Mouse (Mus musculus) Patski (cell line): Measurements from ENCODE around the gene Fam126b. TPM values are rescaled to one million over a fixed set of nuclear protein-coding genes. Genes with fewer than 3 reads are reported as not detected.
"Not testable (repeated sequence)": the region's sequence is repeated elsewhere in the genome, so short reads cannot be mapped to it uniquely, and the experiment has no call there.

ENCODE experiments used
- ATAC-seq: fragments of 100-300 bp; one replicate; pipeline ENCODE4 v1.8.0; 2021
- CTCF ChIA-PET: fragments of 350-600 bp; sonication (Branson Sonifier 250); formaldehyde crosslinking; loops from one replicate; lab custom pipeline; 2022; ENCODE audit warnings: inconsistent platforms; lab: Charles Lee
- POLR2A ChIA-PET: fragments of 350-600 bp; sonication (Branson Sonifier 250); formaldehyde crosslinking; loops from one replicate; lab custom pipeline; 2022; ENCODE audit warnings: antibody characterized with exemption, inconsistent platforms; lab: Charles Lee
- DNase-seq: peaks from one replicate; pipeline ENCODE4 v3.0.0-alpha.2; 2011; ENCODE audit warnings: low read depth, low spot score
- H3K27me3 ChIP-seq: fragments of 371-371 bp; one replicate; pipeline ENCODE4 v1.5.1; 2021
- CTCF ChIP-seq: fragments of 100-300 bp; IDR thresholded peaks from one replicate; pipeline ENCODE4 v1.5.1; 2021
- in situ Hi-C: fragments of 300-500 bp; cut with MboI; formaldehyde crosslinking; loops from 3 replicates; pipeline ENCODE4 v1.11.1; 2018; ENCODE audit warnings: low pct_unique_long_range_greater_than_20kb, mixed read lengths
- polyA plus RNA-seq: library from polyadenylated mRNA; unstranded; gene quantifications from one replicate; pipeline ENCODE4 v1.2.3, GENCODE M21; 2021

The Fam126b gene
- 7.0 TPM for polyA plus RNA-seq

- H3K27me3 ChIP-seq: no peaks in the 10 kb centered on the region
- ATAC-seq (peak; percentile 83), DNase-seq (peak; percentile 75)
- ChIA-PET CTCF (interaction anchor here (1.0 kb wide), 2 partner anchors 17 to 91 kb away, joined by 3 read pairs; no protein-coding TSS in a partner anchor), POLR2A (interaction anchor here (0.6 kb wide), 1 partner anchor 330 kb away, joined by 7 read pairs; no protein-coding TSS in a partner anchor)
- TF ChIP-seq CTCF: peak; percentile 22
- in situ Hi-C loops: no loop called here
Observed at GRCm38 (mm10) chr1:58586171-58586997, at the start of gene Fam126b, which contains the start of gene Ndufb3. Gene Fam126b, minus strand, starts transcription at chr1:58586323. Gene Ndufb3, plus strand, starts transcription at chr1:58586384.

- H3K27me3 ChIP-seq, DNase-seq, POLR2A ChIA-PET, in situ Hi-C loops, CTCF ChIA-PET, ATAC-seq: not testable (repeated sequence)
Observed at GRCm38 (mm10) chr1:58628847-58629246, 42.7 kb upstream of the Fam126b start.

- H3K27me3 ChIP-seq: no peaks in the 10 kb centered on the region
- ChIA-PET POLR2A (no interaction called here), CTCF (interaction anchor here (1.6 kb wide), 1 partner anchor 19 kb away, joined by 4 read pairs; no protein-coding TSS in a partner anchor)
- DNase-seq (no peak), ATAC-seq (no peak)
- no peak for TF ChIP-seq CTCF
- in situ Hi-C loops: no loop called here
Observed at GRCm38 (mm10) chr1:58621996-58622748, 36.0 kb upstream of the Fam126b start.

- no peak for ATAC-seq
- no peaks in the 10 kb centered on the region for H3K27me3 ChIP-seq
- POLR2A ChIA-PET: no interaction called here
- CTCF ChIA-PET: interaction anchor here (1.6 kb wide), 1 partner anchor 18 kb away, joined by 4 read pairs; no protein-coding TSS in a partner anchor
- no peak for DNase-seq
- no peak for TF ChIP-seq CTCF
- in situ Hi-C loops: no loop called here
Observed at GRCm38 (mm10) chr1:58621251-58621650, 35.1 kb upstream of the Fam126b start.

- ChIA-PET POLR2A (no interaction called here), CTCF (no interaction called here)
- in situ Hi-C loops: no loop called here
Observed at GRCm38 (mm10) chr1:58618766-58619165, 32.6 kb upstream of the Fam126b start.

GRCm38 (mm10) chr1:58617978-58618668 is 32.0 kb upstream of the Fam126b start:
- TF ChIP-seq CTCF: no peak
- in situ Hi-C loops: no loop called here
- POLR2A ChIA-PET: no interaction called here
- ATAC-seq (no peak), DNase-seq (no peak)
- no peaks in the 10 kb centered on the region for H3K27me3 ChIP-seq
- CTCF ChIA-PET: no interaction called here

More at GRCm38 (mm10) chr1:58618766-58619165, 32.6 kb upstream of the Fam126b start:
- no peaks in the 10 kb centered on the region for H3K27me3 ChIP-seq
- TF ChIP-seq CTCF: peak; percentile 40
- ATAC-seq: no peak
- no peak for DNase-seq

- ChIA-PET POLR2A (no interaction called here), CTCF (no interaction called here)
- H3K27me3 ChIP-seq: no peaks in the 10 kb centered on the region
- in situ Hi-C loops: no loop called here
- TF ChIP-seq CTCF: no peak
- ATAC-seq (no peak), DNase-seq (no peak)
Observed at GRCm38 (mm10) chr1:58617076-58617475, 31.0 kb upstream of the Fam126b start.

- ChIA-PET CTCF (no interaction called here), POLR2A (no interaction called here)
- no peaks in the 10 kb centered on the region for H3K27me3 ChIP-seq
- DNase-seq (no peak), ATAC-seq (no peak)
- in situ Hi-C loops: no loop called here
- TF ChIP-seq CTCF: no peak
Observed at GRCm38 (mm10) chr1:58616176-58616575, 30.1 kb upstream of the Fam126b start.

- in situ Hi-C loops: no loop called here
- DNase-seq (no peak), ATAC-seq (no peak)
- CTCF ChIA-PET: no interaction called here
- no peaks in the 10 kb centered on the region for H3K27me3 ChIP-seq
- no peak for TF ChIP-seq CTCF
- POLR2A ChIA-PET: no interaction called here
Observed at GRCm38 (mm10) chr1:58615146-58615545, 29.0 kb upstream of the Fam126b start.

GRCm38 (mm10) chr1:58614424-58614823 is 28.3 kb upstream of the Fam126b start:
- no peaks in the 10 kb centered on the region for H3K27me3 ChIP-seq
- in situ Hi-C loops: no loop called here
- TF ChIP-seq CTCF: no peak
- peak; percentile 50 for DNase-seq
- ChIA-PET CTCF (interaction anchor here (1.2 kb wide), 1 partner anchor 9 kb away, joined by 3 read pairs; no protein-coding TSS in a partner anchor), POLR2A (no interaction called here)
- peak; percentile 74 for ATAC-seq
